Mouse (Mus musculus) common myeloid progenitor, adult 5-6 weeks (primary cell): Measurements from ENCODE around the gene Gm10097. TPM values are rescaled to one million over a fixed set of nuclear protein-coding genes. Genes with fewer than 3 reads are reported as not detected.

Source experiments
- ATAC-seq: replicated peaks from 2 replicates; pipeline ENCODE4 v1.8.0; 2016; ENCODE audit warnings: low read depth, mild to moderate bottlenecking, moderate TSS enrichment, inconsistent platforms; ENCODE audit not compliant: poor library complexity, severe bottlenecking
- total RNA-seq: library from RNA; stranded (forward); fragments of 200-1000, 187-1606 nt; gene quantifications from 2 replicates; pipeline ENCODE4 v1.2.3, GENCODE M21; 2017

The Gm10097 gene
- not detected in 2 replicates for total RNA-seq

DNA sequence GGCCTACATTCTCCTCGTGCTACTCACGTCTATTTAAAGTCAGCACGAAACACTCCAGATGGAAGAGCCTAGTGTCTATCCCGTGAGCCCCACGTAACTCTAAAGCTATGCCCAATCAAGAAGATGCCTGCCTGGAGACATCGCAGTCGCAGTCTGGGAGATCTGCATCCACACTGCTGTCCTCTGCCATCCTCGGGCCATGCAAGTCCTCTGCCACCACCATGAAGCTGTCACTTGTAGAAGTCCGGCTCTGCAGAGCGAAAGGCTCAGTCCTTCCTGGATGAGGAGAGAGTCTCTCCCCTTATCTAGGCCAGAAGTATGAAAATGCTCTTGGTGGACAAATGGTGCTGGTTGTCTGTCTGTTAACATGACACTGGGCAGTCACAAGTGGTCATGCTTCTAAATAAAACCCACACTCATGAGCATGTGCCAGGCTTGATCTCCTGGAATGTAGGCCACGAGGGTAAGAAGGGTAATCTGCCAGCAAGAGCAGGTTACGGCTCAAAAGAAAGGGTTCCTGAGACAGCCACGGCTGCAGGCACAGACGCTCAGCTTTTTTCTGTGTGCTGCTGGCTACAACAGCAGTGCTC is at the start of gene Gm10097:
TSS of gene Gm10097 (plus strand) at position 517 of the 590 bp plus-strand sequence.
- ATAC-seq = no peak

DNA sequence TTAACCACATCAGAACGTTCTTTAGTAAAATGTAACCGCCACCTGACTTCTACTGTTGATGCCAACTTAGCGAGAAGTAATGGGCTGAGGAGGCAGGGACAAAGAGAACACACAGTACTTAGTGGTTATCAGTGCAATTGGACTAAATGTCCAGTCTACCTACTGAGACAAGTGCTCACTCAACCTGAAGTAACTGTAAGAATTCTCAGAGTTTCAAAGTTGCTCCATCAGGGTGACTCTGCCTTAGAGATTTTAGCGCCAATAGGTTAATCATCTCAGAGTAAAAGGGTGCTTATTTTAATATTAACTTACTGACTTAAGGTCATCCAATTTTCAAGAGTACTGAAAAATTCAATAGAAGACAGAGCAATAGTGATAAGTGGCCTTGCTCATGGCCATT is 43.1 kb upstream of the Gm10097 start:
- ATAC-seq = no peak

DNA sequence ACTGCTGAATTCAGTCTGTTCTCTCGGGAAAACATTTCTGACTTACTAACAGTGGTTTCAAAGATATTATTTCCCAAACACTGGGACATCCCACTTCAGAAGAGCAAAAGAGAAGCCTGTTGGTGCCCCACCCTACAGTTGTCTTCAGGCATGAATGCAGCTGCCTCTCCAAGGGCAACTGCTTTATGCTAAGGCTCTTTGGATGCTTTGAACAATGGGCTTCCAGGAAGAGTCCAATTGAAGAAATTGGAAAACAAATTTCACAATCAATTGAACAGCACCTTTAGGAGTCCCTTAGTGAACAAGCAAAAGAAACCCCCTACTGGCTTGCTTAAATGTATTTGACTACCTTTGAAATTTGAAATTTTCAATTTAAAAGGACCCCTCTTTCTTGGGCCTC is 41.8 kb upstream of the Gm10097 start:
- no peak for ATAC-seq

DNA sequence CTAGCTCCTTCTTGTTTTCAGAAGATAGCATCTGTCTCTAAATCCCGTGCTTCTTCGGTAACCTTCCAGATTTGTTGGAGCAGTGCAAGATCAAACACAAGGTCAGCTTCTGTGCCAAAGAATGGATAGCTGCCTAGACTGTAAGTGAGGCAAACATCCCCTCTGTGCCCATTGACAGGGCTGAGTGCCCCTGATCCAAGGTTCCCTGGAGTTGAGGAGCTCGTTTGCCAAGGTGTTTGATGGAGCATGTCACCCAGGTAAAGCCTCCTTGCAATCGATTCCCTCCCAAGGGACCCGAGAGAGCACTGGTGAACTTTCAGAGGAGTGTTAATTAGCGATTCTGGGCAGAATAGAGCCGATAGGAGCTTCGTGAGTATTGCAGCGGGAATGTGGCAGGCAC is 40.7 kb upstream of the Gm10097 start:
- ATAC-seq = no peak

DNA sequence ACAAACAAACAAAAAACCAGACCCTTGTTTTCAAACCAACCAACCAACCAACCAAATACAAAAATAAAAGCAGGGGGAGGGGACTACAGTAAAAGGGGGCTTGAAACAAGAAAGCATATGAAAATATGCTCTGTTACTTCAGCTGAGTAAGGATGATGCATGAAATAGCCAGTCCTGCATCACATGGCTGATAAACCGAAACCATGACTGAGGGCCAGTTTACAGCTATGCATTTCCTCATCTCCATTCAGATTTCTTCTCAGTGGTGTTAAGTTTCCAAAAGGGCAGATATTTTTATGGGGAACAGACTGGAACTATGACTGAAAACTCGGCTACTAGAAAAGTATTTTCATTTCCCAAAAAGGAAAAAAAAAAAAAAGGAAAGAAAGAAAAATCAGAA is 39.8 kb upstream of the Gm10097 start:
- ATAC-seq = no peak

DNA sequence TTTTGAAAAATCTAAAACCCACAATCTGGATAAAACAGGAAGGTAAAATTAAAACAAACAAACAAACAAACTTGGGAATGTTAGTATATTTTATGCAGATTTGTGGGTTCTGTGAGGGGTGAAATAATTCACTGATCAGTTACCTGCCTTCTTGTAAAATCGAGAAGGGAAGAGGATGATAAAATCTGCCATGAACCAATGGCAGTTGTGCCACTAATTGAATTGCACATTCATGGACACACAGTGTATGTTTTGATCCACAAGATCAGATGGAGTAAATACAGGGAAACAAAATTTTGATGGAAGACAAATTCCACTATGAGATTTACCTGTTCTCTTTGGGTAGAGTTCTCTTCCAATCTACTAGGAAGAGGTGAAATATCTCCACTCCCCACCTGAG is 39.1 kb upstream of the Gm10097 start:
- ATAC-seq = no peak

DNA sequence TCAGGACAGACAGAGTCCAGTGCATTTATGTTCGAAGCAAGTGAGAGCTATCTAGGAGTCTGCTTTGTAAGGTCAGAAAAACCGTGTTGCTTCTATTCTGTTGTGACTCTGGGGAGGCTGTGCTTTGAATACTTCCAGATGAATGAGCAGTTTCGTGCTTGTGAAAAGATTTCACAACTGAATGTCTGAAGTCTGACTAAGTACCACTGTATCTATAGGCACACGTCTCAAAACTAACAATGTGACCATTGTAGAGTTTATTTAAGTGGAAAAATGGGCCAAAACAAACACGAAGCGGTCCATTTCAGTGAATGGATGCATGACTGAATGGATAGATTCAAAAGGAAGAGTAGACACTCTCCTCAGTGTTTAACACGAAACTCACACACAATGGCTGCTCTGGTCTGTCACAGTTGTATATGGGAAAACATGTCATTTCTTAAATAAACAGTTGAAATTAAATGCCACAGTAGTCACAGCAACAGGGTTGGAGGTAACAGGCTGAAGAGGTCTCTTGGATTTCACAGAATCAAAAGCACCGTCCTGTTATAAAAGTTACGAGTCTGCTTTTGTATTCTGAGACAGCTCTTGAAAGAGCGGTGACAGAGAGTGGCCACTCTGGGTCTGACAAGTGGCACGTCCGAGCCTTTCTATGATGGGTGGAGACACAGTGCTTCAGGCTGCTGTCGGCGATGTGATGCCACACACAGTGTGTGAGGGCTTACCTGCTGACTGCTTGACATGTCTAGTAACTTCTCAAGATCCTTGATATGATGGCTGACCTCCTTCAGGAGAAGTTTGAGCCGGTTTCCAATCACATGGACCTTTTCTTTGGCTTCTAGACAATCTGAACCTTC is 36.6 kb upstream of the Gm10097 start:
- ATAC-seq = no peak

DNA sequence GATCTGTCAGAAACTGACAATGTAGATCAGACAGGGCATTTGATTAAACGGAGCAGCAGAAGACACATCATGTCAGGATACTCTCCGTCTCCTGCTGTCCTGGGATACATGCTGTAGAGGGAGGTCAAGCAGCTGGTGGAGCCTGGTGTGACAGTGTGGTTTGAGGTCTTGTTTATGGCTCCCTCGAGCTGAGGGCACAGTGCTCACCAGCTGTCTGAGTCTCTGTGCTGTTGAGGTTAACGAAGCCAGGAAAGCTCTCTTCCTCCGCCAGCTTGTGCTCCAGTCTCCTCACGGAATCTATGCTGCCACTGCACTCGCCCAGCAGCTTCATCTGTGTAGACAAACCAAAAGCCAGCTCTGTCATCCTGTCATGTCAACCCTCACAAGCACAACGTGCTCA is 27.7 kb upstream of the Gm10097 start:
- ATAC-seq = no peak

DNA sequence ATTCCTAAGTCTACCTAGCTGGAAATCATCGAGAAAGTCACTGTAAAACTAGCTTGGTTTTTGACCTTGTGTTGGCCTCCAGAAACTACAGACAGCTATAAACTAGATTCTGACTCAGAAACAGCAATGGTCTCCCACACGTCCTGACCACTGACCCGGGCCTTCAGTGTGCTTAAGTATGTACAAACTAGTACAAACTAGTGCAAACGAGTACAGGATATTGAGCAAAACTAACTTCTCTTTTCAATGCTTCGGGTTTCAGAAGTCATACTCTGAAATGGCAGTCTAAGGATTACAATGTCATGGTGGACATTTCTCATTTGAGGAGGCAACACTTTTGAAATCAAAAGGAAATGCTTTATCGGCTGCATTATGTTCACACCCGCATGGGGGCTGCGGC is 24.5 kb upstream of the Gm10097 start:
- ATAC-seq = peak; percentile 47; the same call in 1 of the 2 replicates

DNA sequence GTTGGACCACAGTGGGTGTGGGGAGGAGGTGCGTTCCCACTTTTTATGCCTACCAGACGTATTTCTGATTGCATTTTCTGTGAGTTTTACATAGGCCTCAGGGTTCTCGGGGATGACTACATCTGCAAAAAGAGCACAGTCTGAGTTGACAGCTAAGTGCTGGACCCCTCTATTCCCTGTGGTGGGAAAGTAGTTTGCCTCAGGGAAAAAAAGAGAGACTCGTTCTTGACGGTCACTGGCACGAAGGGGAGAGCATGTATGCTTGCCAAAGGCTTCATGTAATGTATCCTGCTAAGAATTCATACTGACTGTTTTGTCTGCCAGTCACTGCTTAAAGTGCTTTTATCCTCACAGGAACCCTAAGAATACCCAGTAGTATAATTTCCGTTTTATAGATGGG is 23.8 kb upstream of the Gm10097 start:
- no peak for ATAC-seq

DNA sequence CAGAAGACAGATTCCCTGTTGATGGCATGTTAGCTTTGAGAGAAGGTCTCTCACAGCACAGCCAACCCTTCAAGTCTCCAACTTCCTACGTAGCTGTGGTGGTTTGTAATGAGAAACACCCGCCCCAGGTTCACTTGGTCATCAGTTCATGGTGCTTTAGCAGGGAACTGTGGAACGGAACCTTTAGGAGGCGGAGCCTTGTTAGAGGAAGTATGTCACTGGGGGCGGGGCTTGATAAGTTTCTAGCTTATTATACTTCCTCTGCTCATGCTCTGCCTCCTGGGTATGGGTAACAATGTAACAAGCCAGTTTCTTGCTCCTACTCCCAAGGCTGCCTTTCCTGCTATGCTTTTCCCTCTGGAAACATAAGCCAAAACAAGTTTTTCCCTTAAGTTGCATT is 23.3 kb upstream of the Gm10097 start:
- no peak for ATAC-seq

DNA sequence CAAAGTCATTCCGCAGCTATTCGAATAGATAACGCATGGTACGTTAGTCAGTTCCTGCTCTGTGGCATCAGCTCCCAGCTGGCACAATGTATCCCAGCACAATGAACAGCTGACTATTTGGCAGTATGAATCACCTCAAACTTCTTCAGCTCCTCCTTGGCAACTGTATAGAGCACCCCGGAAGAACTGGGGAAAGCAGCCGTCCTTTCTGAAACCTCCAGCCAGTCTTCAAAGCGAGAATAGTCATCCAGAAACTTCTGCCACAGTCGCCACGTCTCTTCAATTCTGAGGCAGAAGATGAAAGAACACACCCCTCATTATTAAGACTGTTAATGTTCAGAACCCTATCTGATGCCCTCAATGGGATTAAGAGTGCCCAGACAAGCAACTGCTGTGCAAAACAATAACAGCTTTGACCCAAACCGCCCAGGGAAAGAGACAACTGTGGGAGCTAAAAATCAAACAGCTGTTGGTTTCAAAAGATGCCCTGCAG is 12.7 kb upstream of the Gm10097 start:
- ATAC-seq = no peak

DNA sequence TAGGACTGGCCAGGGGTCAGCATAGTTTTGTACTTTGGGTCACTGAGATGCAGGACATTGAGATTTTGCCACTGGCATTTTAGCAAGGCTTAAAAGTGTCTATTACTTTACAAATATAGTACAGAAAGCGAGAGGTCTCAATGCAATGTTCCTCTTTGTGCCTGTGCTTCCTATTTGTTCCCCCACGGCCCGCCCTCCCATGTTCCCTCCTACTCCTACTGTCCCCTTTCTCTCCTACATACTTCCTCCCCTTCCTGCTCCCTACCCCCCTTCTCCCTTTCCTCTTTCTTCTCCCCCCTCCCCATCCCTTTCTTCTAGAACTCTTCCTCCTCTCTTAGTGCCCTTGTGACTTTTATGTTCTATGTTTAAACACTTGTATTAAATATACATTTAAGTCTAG is 12.1 kb upstream of the Gm10097 start:
- ATAC-seq = no peak

DNA sequence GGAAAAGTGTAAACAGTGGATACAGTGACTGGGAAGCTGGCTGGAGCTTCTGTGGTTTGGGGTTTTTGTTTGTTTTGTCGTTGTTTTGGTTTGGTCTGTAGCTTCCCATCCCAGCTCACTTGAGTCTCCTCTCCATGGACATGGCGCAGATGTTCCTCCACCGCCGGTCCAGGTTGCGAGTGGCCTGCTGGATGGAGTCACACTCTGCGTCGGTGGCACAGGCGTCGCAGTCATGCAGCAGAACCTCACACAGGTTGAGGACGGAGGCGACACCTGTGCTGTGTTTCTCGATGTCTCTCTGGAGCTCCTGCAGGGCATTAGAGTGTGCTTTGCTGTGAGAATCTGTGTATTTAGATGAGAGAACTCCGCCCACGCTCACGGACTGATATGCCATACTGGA is 11.3 kb upstream of the Gm10097 start:
- ATAC-seq = no peak

DNA sequence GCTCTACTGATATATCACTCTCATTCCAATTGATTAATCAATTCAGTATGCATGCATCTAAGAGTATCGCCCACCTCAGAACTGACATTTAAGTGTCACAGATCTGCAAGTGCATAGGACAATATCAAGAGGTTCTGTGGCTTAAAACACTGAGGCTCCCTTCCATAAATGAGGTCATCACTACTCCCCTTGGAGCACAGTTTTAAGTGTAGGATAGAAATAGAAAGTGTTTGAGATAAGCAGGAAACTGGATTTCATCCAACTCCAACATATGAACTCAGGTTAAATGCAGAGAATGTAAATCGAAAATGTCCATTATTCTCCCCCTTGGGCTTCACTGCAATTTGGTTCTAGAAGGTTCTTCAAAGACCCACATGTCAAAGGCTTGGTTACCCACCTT is 10.1 kb upstream of the Gm10097 start:
- ATAC-seq = no peak

DNA sequence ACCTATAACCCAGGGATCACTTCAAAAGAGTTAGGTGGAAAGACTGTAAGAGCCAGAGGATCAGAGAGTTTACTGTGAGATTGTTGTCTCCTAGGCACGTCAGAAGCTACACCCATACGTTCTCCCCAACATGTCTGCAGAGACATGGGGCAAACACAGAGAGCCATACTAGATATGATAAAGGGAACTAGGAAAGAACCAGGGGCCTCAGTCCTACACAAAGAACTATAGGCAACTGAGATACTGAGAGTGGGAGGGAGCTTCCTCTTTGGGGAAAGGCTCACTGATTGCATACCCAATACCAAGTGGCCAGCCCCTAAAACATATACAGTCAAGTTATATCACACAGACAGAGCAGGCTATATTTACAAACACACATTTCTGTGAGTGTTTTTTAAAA is 9.0 kb upstream of the Gm10097 start:
- ATAC-seq = 0 out of 2 replicates have a peak, but pooled peaks have one; percentile 29

DNA sequence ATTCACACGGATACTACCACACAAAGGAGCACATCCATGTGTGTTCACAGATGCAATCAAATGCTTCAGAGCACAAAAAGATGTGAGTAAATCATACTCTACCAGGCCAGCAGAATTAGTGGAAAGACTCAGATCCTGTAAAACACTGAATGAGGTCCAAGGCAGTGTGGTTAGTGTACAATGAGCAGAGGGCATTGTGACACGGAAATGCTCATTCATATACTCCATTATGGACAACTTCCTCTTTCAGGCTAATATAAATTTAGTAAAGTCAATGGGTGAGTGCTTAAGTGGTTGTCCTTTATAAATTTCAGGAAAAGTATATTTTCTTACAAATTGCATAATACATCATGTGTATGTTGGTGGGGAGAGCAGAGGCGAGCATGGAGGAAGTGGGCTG is 1.9 kb upstream of the Gm10097 start:
- peak; percentile 90 for ATAC-seq

DNA sequence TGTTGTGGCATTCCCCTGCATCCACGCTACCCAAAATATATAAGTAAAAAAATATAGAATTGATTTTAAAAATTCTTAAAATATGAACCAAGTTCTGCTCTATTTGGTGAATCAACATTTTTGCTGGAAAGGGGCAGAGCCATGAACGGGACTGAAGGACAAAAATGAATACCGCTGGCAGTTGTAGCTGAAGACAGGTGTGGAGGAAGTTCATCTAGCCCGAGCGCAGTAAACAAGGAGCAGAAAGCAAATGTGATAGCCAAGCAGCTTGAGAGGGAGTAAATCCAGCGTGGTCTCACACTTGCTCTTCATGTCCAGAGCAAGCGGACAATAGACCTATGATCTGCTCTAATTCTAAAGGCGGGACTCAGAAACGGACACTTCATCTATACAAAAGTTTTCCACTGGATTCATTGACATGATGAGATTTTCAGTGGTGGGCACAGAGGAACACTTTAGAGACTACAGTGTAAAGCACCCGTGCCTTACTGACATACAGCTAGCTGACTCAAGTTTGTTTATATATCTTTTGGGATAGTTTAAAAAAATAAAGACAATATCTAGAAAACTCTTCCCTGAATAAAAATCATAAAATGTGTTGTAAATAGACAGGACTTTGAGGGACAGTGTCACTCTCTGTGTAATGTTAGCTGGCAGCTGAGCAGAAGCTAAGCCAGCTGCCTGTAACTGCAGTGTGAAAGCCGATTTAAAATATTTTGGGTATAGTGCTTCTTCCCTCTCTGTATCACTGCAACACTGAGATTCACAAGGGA is 1.4 kb downstream of the Gm10097 start:
- no peak for ATAC-seq

DNA sequence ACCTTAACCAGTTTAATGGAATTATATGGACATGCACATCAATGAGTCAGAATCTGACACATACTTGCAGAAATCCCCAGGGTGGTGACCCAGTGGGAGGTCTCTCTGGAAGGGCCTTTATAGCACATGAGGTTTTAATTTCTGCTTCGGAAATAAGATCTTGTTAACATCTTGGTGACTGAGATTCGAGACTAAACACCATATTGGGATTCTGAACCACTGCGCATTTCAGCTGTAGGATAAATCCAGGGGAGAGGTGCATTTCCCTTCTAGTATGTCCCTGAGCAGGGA is 1.9 kb downstream of the Gm10097 start:
- ATAC-seq = no peak

DNA sequence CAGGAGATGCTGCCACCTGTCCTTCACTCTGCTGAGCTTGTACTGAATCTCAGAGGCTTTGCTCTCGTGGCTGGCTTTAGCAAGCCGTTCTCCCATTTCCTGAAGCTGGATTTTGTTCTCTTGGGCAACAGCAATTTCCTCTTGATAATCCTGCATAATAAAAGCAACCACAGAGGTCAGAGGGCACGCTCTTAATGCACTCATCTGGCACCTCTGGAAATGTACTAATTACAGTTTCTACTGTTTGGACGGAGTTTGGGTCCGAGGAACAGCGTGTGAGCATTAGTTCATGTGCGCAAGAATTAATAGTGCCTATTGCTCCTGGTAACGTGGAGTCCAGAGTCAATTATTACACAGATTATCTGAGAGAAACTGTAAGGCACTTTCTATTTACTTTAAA is 3.1 kb downstream of the Gm10097 start:
- no peak for ATAC-seq

DNA sequence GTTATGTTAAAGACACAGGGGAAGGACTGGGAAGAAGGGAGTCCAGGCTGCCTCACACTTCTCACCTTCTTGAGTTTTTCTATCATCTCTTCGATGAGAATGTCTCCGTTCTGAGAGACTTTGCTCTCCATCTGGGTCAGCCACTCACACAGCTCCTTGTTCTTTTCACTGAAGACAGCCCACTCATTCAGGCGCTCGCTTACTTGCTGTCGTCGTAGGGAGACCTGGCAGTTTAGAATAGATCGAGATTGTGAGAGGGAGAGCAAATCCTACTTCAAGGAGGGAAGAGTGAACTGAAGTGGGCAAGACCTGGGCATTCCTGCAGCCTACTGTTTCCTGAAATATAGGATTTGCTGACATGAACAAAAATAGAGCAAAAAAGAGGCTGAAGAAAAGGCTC is 6.7 kb downstream of the Gm10097 start:
- no peak for ATAC-seq
